Mouse (Mus musculus): ENCODE measurements around the gene Grin2d. TPM values are rescaled to one million over a fixed set of nuclear protein-coding genes. Genes with fewer than 3 reads are reported as not detected.

The Grin2d gene
- total RNA-seq, 2 experiments from 2014 or later: 10.2 to 12.3 TPM

DNA sequence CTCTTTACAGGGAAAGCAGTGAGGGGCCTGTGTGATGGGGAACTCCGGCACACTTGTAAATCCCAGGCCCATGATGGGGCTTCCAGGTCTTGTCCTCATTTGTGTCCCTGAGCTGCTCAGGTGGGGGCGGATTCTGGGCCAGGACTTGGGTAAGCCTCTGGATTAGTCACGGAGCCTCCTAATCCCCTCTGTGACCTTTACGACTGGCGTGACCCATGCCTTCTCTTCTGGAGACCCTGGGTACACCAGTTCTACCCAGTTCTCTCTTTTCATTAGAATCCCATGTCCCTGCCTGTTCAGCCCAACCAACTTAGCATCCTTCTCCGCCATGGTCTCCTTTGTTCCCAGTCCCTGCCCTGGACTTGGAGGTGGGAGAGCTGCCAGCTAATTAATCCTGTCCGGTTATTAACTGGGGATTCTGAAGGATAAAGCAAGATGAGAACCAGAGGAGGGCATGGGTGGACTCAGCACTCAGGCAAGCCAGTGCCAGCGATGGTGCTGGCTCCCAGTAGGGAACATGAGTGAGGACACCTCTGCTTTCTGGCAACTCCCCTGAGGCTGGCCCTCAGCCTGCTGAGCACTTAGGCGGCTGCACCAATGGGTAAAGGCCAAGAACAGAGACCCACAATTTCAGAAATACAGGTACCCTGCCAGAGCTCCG, 62.7 kb downstream of the Grin2d start:
- DNase-seq (ENCODE audit: low spot score in 2 of 2): no peak
- intact Hi-C loops (cut with DNase I): no loop called here

GRCm38 (mm10) chr7:45814841-45815240, 63.3 kb downstream of the Grin2d start:
- no peak for DNase-seq (ENCODE audit: low spot score in 2 of 2)
- intact Hi-C loops (cut with DNase I): no loop called here

- DNase-seq (ENCODE audit: low spot score in 2 of 2): peak; percentile 97 to 98
- intact Hi-C loops (cut with DNase I): no loop called here
Observed at GRCm38 (mm10) chr7:45813787-45814779, 64.1 kb downstream of the Grin2d start, which contains the start of gene Cyth2. Gene Cyth2, minus strand, starts transcription at chr7:45814581.

- intact Hi-C loops (cut with DNase I): no loop called here
- no peak for DNase-seq (ENCODE audit: low spot score in 2 of 2)
Observed at GRCm38 (mm10) chr7:45812921-45813320, 65.3 kb downstream of the Grin2d start.

DNA sequence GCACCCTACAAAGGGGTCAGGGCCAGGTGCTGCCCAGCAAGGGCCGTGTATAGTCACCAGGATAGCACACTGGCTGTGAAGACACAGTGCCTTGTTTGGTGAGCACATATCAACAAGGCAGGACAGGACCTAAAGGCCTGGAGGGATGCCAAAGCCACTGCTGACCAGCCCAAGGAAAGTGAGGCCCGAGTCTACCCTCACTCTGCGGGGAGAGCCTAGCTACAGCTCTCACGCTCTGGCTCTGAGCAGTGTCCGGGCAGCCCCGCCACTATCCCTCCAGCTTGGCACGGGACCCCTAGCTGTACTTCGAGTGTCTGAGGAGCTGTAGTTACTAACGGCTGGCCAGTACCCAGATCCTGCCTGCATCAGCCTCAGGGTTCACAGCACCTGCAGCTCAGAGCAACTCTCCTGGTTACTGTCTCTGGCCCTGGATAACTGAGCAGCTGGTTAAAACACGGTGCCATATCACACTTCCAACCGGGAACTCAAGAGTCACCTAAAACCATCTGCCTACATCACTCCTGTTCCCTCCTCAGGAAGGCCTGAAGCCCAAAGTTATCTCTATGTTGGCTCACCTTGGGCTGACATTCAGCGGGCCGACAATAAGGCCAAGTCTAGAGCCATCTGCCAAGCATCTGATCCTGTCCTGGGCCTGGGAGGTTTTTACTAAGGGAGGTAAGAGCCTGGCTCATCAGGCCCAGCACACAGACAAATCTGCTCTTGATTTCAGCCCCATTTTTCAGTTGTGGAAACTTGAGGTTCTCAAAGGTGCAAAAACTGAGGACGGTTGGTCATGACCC, 68.7 kb downstream of the Grin2d start:
- DNase-seq (ENCODE audit: low spot score in 2 of 2): no peak
- intact Hi-C loops (cut with DNase I): no loop called here

DNA sequence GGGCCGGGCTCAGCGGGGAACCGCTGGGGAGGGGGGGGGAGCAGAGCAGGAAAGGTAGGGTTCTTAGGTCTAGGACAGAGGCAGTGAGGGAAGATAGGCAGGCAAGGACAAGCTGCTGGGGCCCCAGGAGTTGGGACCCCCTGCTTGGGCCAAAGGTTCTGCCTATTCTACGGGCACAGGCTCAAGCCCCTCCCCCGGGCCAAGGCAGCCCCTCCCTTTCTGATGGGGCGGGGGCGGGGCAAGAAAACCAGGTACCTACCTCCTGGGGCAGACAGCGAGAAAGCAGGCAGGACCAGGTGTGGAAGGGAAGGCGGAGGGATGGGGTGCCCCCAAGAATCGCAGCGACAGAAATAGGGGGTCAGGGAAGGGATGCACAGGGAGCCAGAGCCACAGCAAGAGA, 69.7 kb downstream of the Grin2d start:
- intact Hi-C loops (cut with DNase I): no loop called here
- no peak for DNase-seq (ENCODE audit: low spot score in 2 of 2)

GRCm38 (mm10) chr7:45805941-45806340, 72.2 kb downstream of the Grin2d start:
- DNase-seq (ENCODE audit: low spot score in 2 of 2): no peak
- intact Hi-C loops (cut with DNase I): no loop called here

DNA sequence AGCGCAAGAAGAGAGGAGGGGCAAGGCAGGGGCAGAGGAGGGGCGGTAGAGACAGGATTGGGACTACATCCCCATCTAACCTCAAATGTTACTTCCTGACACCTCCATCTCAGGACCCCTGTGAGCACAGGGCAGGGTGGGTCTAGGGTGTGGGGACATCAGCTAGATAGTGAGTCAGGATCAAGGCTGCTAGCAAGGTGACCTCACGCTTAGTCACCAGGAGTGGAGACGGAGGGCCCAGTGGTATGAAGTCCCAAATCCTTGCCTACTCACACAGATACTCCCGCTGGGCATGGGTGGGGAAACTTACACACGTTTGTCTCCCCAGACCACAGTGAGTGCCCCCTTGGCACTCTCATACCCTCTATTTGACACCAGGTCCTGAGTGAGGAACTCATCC, 75.6 kb downstream of the Grin2d start:
- DNase-seq (ENCODE audit: low spot score in 2 of 2): no peak
- intact Hi-C loops (cut with DNase I): no loop called here

DNA sequence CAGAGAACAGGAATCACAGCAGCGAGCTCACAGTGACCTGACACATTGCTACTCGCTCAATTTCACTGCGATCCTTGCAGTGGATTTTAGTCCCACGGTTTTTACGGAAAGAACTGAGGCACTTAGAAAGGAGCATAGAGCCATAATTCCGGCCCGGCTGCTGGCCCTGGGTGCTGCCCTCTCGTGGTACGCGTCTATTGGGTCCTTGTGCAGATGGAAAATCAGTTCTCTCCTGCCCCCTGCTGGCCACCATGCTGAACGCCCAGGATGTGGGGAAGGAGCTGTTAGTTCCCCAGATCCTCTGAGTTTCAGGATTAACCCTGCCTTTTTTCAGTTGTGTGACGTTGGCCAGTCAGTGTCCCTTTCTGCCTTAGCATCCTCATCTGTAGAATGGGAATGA, 76.8 kb downstream of the Grin2d start:
- peak; percentile 88 to 91 for DNase-seq (ENCODE audit: low spot score in 2 of 2)
- intact Hi-C loops (cut with DNase I): no loop called here

GRCm38 (mm10) chr7:45800546-45801204, 77.5 kb downstream of the Grin2d start:
- DNase-seq (ENCODE audit: low spot score in 2 of 2): no peak
- intact Hi-C loops (cut with DNase I): loop anchor here (1.0 kb wide), 1 partner anchor 61 kb away; no protein-coding TSS in a partner anchor

DNA sequence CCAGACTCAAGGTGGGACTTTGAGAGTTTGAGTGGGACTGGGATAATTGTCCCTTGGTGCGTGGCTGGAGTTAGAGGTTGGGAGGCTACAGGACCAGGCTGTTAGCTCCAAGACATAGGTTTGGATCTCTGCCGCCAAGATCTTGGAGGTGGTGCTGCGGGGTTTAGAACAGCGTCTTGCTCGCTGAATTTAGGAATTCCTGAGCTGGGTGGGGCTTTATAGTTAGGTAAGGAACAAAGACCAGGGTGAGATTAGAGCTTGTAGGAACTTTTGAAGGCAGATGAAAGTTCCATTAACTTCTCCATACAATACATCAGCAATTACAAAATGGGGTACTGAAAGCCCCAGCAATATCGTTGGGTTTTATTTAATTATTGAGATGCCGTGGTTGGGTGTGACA, 78.2 kb downstream of the Grin2d start:
- intact Hi-C loops (cut with DNase I): loop anchor here (1.0 kb wide), 1 partner anchor 61 kb away; no protein-coding TSS in a partner anchor
- no peak for DNase-seq (ENCODE audit: low spot score in 2 of 2)

DNA sequence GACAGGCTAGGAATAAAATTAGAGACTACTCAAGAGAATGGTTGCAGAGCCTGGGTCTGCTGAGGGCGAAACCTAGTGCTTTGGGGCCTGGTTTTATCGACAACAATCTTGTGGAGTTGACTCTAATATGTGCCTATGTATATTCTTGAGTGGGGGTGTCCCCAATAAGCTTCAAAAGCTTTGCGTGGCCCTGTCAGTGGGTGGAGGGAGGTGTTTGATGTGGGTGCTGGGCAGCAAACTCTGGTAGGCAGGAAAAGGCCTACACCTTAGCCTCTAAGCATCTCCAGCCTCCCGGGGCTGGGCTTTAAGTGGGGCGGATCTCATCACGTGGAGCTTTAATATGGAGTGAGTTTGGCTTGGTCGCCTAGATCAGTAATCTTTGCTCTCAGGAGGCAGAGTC, 79.2 kb downstream of the Grin2d start:
- intact Hi-C loops (cut with DNase I): no loop called here
- DNase-seq (ENCODE audit: low spot score in 2 of 2): no peak

- intact Hi-C loops (cut with DNase I): no loop called here
- no peak for DNase-seq (ENCODE audit: low spot score in 2 of 2)
Observed at GRCm38 (mm10) chr7:45798511-45798836, 79.7 kb downstream of the Grin2d start.

- intact Hi-C loops (cut with DNase I): no loop called here
Observed at GRCm38 (mm10) chr7:45797661-45798510, 80.3 kb downstream of the Grin2d start.

GRCm38 (mm10) chr7:45796950-45797349, 81.2 kb downstream of the Grin2d start:
- intact Hi-C loops (cut with DNase I): no loop called here
- DNase-seq (ENCODE audit: low spot score in 2 of 2): no peak

More at GRCm38 (mm10) chr7:45797661-45798510, 80.3 kb downstream of the Grin2d start:
- DNase-seq (ENCODE audit: low spot score in 2 of 2): no peak

DNA sequence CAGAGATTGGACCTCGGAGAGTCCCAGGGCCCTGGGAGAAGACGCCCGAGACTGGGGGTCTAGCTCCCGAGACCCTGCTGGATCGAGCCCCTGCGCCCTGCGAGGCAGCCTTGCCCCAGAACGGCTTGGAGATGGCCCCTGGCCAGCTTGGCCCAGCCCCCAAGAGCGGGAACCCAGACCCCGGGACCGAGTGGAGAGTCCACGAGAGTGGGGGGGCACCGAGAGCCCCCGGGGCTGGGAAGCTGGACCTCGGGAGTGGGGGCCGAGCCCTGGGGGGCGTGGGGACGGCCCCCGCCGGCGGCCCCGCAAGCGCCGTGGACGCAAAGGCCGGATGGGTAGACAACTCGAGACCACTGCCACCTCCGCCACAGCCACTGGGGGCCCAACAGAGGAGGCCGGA, 83.2 kb downstream of the Grin2d start:
- DNase-seq (ENCODE audit: low spot score in 2 of 2): no peak
- intact Hi-C loops (cut with DNase I): no loop called here

DNA sequence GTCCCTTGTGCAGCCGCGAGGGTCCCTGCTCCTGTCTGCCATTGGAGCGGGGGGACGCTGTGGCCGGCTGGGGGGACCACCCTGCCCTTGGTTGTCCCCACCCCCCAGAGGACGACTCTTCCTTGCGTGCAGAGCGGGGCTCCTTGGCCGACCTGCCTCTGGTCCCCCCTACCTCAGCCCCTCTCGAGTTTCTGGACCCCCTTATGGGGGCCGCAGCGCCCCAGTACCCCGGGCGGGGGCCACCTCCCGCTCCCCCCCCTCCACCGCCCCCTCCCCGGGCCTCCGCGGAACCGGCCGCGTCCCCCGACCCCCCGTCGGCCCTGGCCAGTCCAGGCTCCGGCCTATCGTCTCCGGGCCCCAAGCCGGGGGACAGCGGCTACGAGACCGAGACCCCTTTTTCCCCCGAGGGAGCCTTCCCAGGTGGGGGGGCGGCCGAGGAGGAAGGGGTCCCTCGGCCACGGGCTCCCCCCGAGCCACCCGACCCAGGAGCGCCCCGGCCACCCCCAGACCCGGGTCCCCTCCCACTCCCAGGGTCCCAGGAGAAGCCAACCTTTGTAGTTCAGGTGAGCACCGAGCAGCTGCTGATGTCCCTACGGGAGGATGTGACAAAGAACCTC, 84.1 kb downstream of the Grin2d start:
- no peak for DNase-seq (ENCODE audit: low spot score in 2 of 2)
- intact Hi-C loops (cut with DNase I): no loop called here

- intact Hi-C loops (cut with DNase I): no loop called here
- no peak for DNase-seq (ENCODE audit: low spot score in 2 of 2)
Observed at GRCm38 (mm10) chr7:45793240-45793639, 84.9 kb downstream of the Grin2d start.
